Mouse (Mus musculus) heart, adult 2 months (tissue): Measurements from ENCODE around the gene Cyp24a1. TPM values are rescaled to one million over a fixed set of nuclear protein-coding genes. Genes with fewer than 3 reads are reported as not detected.

Experiments
- DNase-seq, 2 experiments: peaks; one replicate each; pipeline ENCODE4 v3.0.0; 2021
- H3K27ac ChIP-seq: fragments of 200-600 bp; 2 replicates; pipeline ENCODE4 v1.8.1; 2022
- H3K27me3 ChIP-seq: fragments of 200-500 bp; 2 replicates; pipeline ENCODE4 v1.6.1; 2012; ENCODE audit warnings: mild to moderate bottlenecking, low read length, inconsistent platforms, mixed read lengths; ENCODE audit not compliant: control insufficient read depth, insufficient read depth
- H3K36me3 ChIP-seq: fragments of 200-500 bp; 2 replicates; pipeline ENCODE4 v1.6.1; 2012; ENCODE audit warnings: low read length, inconsistent platforms; ENCODE audit not compliant: control insufficient read depth, insufficient read depth
- H3K4me1 ChIP-seq: fragments of 200-500 bp; 2 replicates; pipeline ENCODE4 v1.6.1; 2011; ENCODE audit warnings: low read length; ENCODE audit not compliant: control insufficient read depth, insufficient read depth
- H3K4me3 ChIP-seq: fragments of 200-600 bp; 2 replicates; pipeline ENCODE4 v1.8.1; 2022
- H3K79me2 ChIP-seq: fragments of 200-500 bp; replicated peaks from 2 replicates; pipeline ENCODE4 v1.6.1; 2012; ENCODE audit warnings: mild to moderate bottlenecking, inconsistent platforms, low read length, moderate library complexity, mixed read lengths; ENCODE audit not compliant: control insufficient read depth, insufficient read depth
- H3K9ac ChIP-seq: fragments of 200-500 bp; 2 replicates; pipeline ENCODE4 v1.6.1; 2012; ENCODE audit warnings: low read depth, mild to moderate bottlenecking, control low read depth, inconsistent platforms, low read length, mixed read lengths
- CTCF ChIP-seq: fragments of 200-600 bp; IDR thresholded peaks from 2 replicates; pipeline ENCODE4 v1.8.1; 2022; ENCODE audit warnings: antibody characterized with exemption, mild to moderate bottlenecking, moderate library complexity
- EP300 ChIP-seq: fragments of 200-500 bp; IDR thresholded peaks from 2 replicates; pipeline ENCODE4 v1.6.1; 2011; ENCODE audit warnings: low read depth, low read length, control low read depth; ENCODE audit not compliant: insufficient read depth
- POLR2A ChIP-seq: fragments of 200-500 bp; IDR thresholded peaks from 2 replicates; pipeline ENCODE4 v1.6.1; 2011; ENCODE audit warnings: mild to moderate bottlenecking, low read depth, low read length, control low read depth; ENCODE audit not compliant: insufficient read depth
- WGBS: fragments of 180-500 bp; shearing (Covaris S2); methylation state at CpG from one replicate; pipeline ENCODE4 v1.1.7; 2018; 5-methylcytosine and 5-hydroxymethylcytosine counted together
- intact Hi-C: fragments of 180-260 bp; cut with DNase I; formaldehyde crosslinking; loops from one replicate; pipeline ENCODE4 v1.15.1; 2025
- polyA plus RNA-seq: library from polyadenylated mRNA; depleted of rRNA; stranded (reverse); fragments of >200 nt; gene quantifications from 2 replicates; pipeline ENCODE4 v1.2.3, GENCODE M21; 2012; rRNA removed
- total RNA-seq, 2 experiments: library from RNA; stranded (reverse); gene quantifications; 2 replicates each; pipeline ENCODE4 v1.2.3; 2021

Gene Cyp24a1
- total and polyA plus RNA-seq, 3 experiments, result not detected

GRCm38 (mm10) chr2:170446843-170447383 is 50.0 kb downstream of the Cyp24a1 start:
- Histone ChIP-seq H3K27ac (no peak overlapping the region), H3K79me2 (no peaks in the 10 kb centered on the region), H3K36me3 (no peaks in the 10 kb centered on the region), H3K4me1 (no peaks in the 10 kb centered on the region), H3K27me3 (no peaks in the 10 kb centered on the region), H3K9ac (no peak overlapping the region), H3K4me3 (no peak overlapping the region)
- 75% methylated on average over 5 of the region's 5 CpGs for WGBS
- TF ChIP-seq CTCF (no peak), EP300 (no peak), POLR2A (no peak)
- intact Hi-C loops, result no loop called here
- no peak for DNase-seq

- TF ChIP-seq POLR2A, result no peak
- TF ChIP-seq EP300, result no peak
- no peak for TF ChIP-seq CTCF
- DNase-seq, result no peak
- no peak overlapping the region for H3K27ac ChIP-seq
- H3K27me3 ChIP-seq, result no peaks in the 10 kb centered on the region
- intact Hi-C loops, result no loop called here
- no peak overlapping the region for H3K9ac ChIP-seq
- H3K79me2 ChIP-seq, result no peaks in the 10 kb centered on the region
- H3K4me1 ChIP-seq, result no peaks in the 10 kb centered on the region
- no peaks in the 10 kb centered on the region for H3K36me3 ChIP-seq
- WGBS, result 76% methylated on average over 5 of the region's 5 CpGs
- no peak overlapping the region for H3K4me3 ChIP-seq
These were observed 51.1 kb downstream of the Cyp24a1 start for GRCm38 (mm10) chr2:170445861-170446260.

GRCm38 (mm10) chr2:170442535-170442934 is 54.4 kb downstream of the Cyp24a1 start:
- intact Hi-C loops, result no loop called here
- Histone ChIP-seq H3K4me1 (no peaks in the 10 kb centered on the region), H3K27me3 (no peaks in the 10 kb centered on the region; the same call in 1 of the 2 replicates), H3K36me3 (no peaks in the 10 kb centered on the region), H3K4me3 (no peak overlapping the region), H3K9ac (no peak overlapping the region), H3K27ac (no peak overlapping the region), H3K79me2 (no peaks in the 10 kb centered on the region)
- TF ChIP-seq EP300 (no peak), CTCF (peak; percentile 53)
- no peak for DNase-seq
- 59% methylated on average over 3 of the region's 3 CpGs for WGBS

GRCm38 (mm10) chr2:170438782-170439181 is 58.2 kb downstream of the Cyp24a1 start:
- no peak overlapping the region for H3K9ac ChIP-seq
- intact Hi-C loops, result no loop called here
- H3K27ac ChIP-seq, result no peak overlapping the region
- DNase-seq, result no peak
- no peak overlapping the region for H3K4me3 ChIP-seq
- H3K27me3 ChIP-seq, result no peaks in the 10 kb centered on the region; the same call in 1 of the 2 replicates
- TF ChIP-seq EP300 (no peak), CTCF (no peak), POLR2A (no peak)
- 38% methylated on average over 13 of the region's 13 CpGs for WGBS
- no peaks in the 10 kb centered on the region for H3K36me3 ChIP-seq
- H3K79me2 ChIP-seq, result no peaks in the 10 kb centered on the region
- no peaks in the 10 kb centered on the region for H3K4me1 ChIP-seq

GRCm38 (mm10) chr2:170436204-170436603 is 60.7 kb downstream of the Cyp24a1 start:
- TF ChIP-seq POLR2A, result no peak
- TF ChIP-seq EP300, result no peak
- no peak for TF ChIP-seq CTCF
- Histone ChIP-seq H3K4me1 (no peaks in the 10 kb centered on the region), H3K79me2 (no peaks in the 10 kb centered on the region), H3K4me3 (no peak overlapping the region), H3K9ac (no peak overlapping the region), H3K27me3 (no peaks in the 10 kb centered on the region; the same call in 1 of the 2 replicates), H3K27ac (no peak overlapping the region), H3K36me3 (no peaks in the 10 kb centered on the region)
- DNase-seq, result no peak
- intact Hi-C loops, result no loop called here
- WGBS, result 59% methylated on average over 4 of the region's 4 CpGs

Other genes with a start within 250 kb of the Cyp24a1 start
- gene Bcas1, start 69.3 kb downstream of the Cyp24a1 start, total RNA-seq, result under 1 TPM; 0.14 to 0.26 TPM
- 0.35 and 1.1 TPM in 2 replicates for gene Bcas1, start 69.3 kb downstream of the Cyp24a1 start, polyA plus RNA-seq
- gene Pfdn4, start 717 bp downstream of the Cyp24a1 start, total RNA-seq, result 10 to 100 TPM; 10.6 to 13.3 TPM
- gene Pfdn4, start 717 bp downstream of the Cyp24a1 start, polyA plus RNA-seq, result 3.6 and 7.9 TPM in 2 replicates
- gene 4930470P17Rik, start 104.9 kb upstream of the Cyp24a1 start, total RNA-seq, result not detected
- gene 4930470P17Rik, start 104.9 kb upstream of the Cyp24a1 start, polyA plus RNA-seq, result not detected in 2 replicates
- under 1 TPM in 1 of 2 experiments, not detected in 1; 0.41 TPM for gene Dok5, start 234.7 kb upstream of the Cyp24a1 start, total RNA-seq
- 1.4 and 1.6 TPM in 2 replicates for gene Dok5, start 234.7 kb upstream of the Cyp24a1 start, polyA plus RNA-seq